Mouse (Mus musculus) myocyte (in vitro differentiated cells): ENCODE data around the gene Slc24a2.

Experiments used
- E2F4 ChIP-seq: IDR thresholded peaks from one replicate; pipeline ENCODE4 v1.6.1; 2011; ENCODE audit warnings: mild to moderate bottlenecking, control low read depth, moderate library complexity; ENCODE audit not compliant: insufficient read depth
- MAX ChIP-seq: IDR thresholded peaks from one replicate; pipeline ENCODE4 v1.6.1; 2011; ENCODE audit warnings: low read depth, mild to moderate bottlenecking, control low read depth
- MYOG ChIP-seq, 3 experiments: IDR thresholded peaks; one replicate each; pipeline ENCODE4 v1.6.1; 2011; ENCODE audit warnings: control low read depth in 2 of 3, low read depth in 2 of 3, mild to moderate bottlenecking in 2 of 3; ENCODE audit not compliant: insufficient read length in 2 of 3, control insufficient read depth in 1 of 3, insufficient read depth in 1 of 3
- POLR2A ChIP-seq: IDR thresholded peaks from one replicate; pipeline ENCODE4 v1.6.1; 2011; ENCODE audit warnings: low read depth, mild to moderate bottlenecking, control low read depth, moderate library complexity; ENCODE audit not compliant: insufficient read length
- POLR2AphosphoS2 ChIP-seq: IDR thresholded peaks from one replicate; pipeline ENCODE4 v1.6.1; 2011; ENCODE audit warnings: low read depth, control low read depth; ENCODE audit not compliant: insufficient read length
- REST ChIP-seq: IDR thresholded peaks from one replicate; pipeline ENCODE4 v1.6.1; 2011; ENCODE audit warnings: mild to moderate bottlenecking, control low read depth, moderate library complexity; ENCODE audit not compliant: insufficient read depth, insufficient read length
- TCF12 ChIP-seq: IDR thresholded peaks from one replicate; pipeline ENCODE4 v1.6.1; 2011; ENCODE audit warnings: mild to moderate bottlenecking, control low read depth; ENCODE audit not compliant: poor library complexity, insufficient read depth, severe bottlenecking

DNA sequence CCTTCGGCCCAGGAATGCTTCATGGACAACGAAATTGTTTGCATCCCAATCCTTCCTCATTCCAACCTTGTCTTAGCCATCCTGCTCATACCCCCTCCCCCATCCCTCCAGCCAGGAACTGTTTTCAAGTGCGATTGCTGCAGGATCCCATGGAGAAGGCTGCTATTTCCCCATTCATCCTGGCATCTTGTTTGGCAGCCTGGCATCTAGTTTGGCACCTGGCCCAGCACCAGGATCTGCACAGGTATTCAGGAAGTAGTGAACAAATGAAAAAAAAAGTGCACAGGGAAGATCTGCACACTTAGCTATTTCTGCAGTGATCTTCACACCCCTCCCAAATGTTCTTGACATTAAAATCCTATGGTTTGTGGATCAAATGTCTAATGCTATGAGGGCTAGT is 53.2 kb downstream of the Slc24a2 start:
- TF ChIP-seq MYOG (IDR thresholded peaks at IDR 0.05; ENCODE audit: control insufficient read depth in 1 of 3, insufficient read depth in 1 of 3, insufficient read length in 2 of 3, low read depth in 2 of 3) (no peak), POLR2AphosphoS2 (no peak), MAX (no peak), POLR2A (no peak), E2F4 (no peak), TCF12 (no peak), REST (no peak)
